Mouse (Mus musculus): Measurements from ENCODE around the gene Smc1a.
A peak's percentile ranks its signal among the peaks of the same experiment; 100 is the strongest.

Gene Smc1a

DNA sequence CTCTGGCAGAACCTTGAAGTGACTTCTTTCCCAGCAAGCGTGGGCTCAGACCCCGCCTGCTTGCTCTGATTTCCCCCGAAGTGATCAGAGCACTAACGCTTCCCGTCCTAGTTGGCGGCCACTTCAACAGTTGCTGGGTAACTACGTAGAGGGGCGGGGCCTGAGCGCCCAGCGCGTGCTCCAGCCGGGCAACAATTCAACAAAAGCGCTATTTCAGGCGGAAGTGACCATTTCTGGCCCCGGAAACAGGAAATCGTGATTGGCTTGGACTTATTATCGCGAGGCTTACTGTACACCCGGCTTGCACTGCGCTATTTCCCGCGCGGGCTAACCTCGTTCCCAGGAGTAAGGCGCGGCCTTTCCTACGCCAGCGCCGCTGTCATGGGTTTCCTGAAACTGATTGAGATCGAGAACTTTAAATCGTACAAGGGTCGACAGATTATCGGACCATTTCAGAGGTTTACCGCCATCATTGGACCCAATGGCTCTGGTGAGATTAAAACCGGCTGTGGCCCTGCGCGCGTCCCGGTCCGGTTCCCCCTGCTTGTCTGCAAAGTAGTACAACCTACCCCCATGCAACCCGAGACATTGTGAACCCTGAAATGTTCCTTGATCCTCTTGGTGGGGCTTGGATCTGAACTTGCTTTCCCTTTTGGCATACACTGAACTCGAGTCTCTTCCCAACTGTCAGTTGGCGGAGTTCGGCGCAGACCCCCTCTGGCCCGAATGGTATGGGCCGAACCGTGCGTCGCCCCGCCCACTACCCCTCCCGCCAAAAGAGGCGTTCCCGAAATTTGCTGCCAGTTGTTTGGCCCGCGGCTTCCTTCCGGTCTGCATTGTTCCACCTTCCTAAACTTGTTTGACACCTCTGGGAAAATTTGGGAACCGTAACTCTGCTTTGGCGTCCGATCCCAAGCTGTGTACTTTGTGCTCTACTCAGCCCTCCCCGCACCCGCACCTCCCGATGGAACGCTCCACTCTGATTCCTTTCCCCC lies at the start of gene Smc1a, which contains the start of gene Ribc1:
Gene Smc1a (plus strand): TSS at position 278 of the 995 bp plus-strand sequence.
Gene Ribc1 (minus strand): TSS at position 145 of the 995 bp plus-strand sequence.
- DNase-seq (ENCODE audit: low spot score in 2 of 2), result peak; percentile 94 to 95

- DNase-seq (ENCODE audit: low spot score in 2 of 2), result no peak
Measured at GRCm38 (mm10) chrX:151999006-151999710, 17.1 kb upstream of the Smc1a start.

DNA sequence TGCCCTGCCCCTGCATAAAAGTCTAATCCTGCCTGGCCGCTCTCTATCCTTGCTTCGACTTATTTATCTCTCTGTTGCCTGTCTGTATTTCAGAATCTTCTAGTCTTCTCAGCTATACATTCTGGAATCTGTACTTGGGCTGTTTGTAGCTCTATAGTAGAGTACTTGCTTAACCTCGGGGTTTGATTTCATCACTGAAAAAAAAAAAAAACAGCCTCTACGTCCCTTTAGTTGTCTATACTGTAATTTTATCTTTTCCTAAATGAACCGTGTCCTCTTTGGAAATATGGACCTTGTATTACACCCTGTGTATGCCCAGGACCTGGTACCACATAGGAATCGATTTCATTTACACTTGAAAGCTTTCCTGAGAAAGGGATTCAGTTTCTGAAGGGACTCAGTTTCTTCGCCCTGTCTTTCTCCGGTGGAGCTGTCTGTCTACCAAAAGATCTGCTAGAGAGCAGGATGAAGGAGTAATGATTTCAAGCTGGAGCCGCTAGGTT lies 15.0 kb upstream of the Smc1a start:
- no peak for DNase-seq (ENCODE audit: low spot score in 2 of 2)

DNA sequence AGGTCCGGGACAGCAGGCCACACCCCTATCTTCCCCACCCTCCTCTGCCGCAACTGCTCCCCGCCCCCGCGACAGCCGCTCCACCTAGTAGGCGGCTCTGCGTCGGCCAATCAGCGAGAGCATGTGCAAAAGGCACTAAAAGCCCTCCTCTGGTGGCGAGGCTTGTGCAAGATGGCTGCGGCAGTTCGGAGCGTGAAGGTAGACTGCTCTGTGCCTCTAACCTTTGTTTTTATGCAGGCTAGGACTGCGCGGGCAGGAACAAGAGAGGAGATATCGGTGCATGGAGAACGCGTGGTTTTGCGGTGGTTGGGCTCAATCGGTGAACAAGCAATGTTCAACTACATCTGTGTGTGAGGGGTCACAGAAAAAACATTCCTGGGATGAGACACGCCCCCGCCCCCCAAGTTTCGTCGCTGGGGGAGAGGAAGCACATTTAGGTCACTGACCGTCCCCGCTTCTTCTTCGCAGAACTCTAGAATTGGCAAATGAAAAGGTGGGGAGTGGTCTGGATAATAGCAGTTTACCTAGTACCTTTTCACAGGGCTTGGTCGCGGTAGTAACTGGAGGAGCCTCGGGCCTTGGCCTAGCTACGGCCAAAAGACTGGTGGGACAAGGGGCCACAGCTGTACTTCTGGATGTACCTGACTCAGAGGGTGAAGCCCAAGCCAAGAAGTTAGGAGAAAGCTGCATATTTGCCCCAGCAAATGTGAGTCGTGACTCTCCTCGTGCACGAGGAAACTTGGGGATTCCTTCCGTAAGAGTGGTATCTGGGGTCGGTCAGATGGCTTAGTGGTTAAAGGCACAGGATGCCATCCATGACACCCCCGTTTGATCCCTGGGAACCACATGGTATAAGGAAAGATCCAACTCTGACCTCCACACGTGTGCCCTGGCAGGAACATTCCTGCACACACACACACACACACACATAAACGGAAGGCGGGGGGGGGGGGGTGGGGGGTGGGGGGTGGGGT lies 14.2 kb upstream of the Smc1a start, which contains the start of gene Hsd17b10:
Gene Hsd17b10 (plus strand): TSS at position 109 of the 974 bp plus-strand sequence.
- peak; percentile 87 to 88 for DNase-seq (ENCODE audit: low spot score in 2 of 2)

GRCm38 (mm10) chrX:152002865-152003264 lies 13.4 kb upstream of the Smc1a start:
- DNase-seq (ENCODE audit: low spot score in 2 of 2), result no peak

GRCm38 (mm10) chrX:152007863-152008262 lies 8.4 kb upstream of the Smc1a start:
- no peak for DNase-seq (ENCODE audit: low spot score in 2 of 2)

DNA sequence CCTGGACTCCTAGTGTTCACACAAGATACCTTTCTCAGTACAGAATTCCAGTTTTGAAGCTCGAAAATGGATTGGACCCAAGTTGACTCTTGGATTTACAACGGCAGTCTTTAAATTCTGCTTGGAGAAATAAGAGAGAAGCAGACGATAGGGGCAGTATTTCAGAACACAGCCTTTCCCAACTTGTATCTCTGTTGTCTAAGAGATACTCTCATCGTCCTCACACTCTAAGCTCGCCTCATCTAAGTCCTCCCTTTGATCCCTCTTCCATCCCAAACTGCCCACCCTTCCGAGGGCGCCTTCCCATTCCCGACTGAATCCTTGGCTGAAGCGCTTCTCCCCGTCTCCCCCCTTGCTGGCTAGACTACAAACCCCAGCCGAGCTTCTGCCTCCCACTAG lies 477 bp upstream of the Smc1a start:
- DNase-seq (ENCODE audit: low spot score in 2 of 2), result no peak

GRCm38 (mm10) chrX:152017186-152017585 lies 958 bp downstream of the Smc1a start:
- DNase-seq (ENCODE audit: low spot score in 2 of 2), result no peak

GRCm38 (mm10) chrX:152019294-152019693 lies 3.1 kb downstream of the Smc1a start:
- no peak for DNase-seq (ENCODE audit: low spot score in 2 of 2)

DNA sequence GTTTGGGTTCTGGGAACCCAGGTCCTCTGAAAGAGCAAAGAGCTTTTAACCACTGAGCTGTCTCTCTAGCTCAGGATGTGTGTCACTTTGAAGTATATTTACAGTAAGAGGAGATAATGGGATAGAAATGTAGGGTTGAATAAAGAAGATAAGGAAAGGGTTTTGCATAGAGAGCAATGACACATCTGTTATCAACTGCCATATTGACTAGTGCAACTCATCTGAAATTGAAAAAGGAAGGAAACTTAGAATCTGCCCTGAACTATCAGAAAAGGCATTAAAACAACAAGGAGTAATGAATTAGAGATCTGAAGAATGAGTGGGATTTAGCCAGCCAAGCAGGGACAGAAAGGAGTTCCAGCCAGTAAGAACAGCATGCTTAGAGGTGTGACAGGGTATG lies 23.6 kb downstream of the Smc1a start:
- DNase-seq (ENCODE audit: low spot score in 2 of 2), result no peak

DNA sequence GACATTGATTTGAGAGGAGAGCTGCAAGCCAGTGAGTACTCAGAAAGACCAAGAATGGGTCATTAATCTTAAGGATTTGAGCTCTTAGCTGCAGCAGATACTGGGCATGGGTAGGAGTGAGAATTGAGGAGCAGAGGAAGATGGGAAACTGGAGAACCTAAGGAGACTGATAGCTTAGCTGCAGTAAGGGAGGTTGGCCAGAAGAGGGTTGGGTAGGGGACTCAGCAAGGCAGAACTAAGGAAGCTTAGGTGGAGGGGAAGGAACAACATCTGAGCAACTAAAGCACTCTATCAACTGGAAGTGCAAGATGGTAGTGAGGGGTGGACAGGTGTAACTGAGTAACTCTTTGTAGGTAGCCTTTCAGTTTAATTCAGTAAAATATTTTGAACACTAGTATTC lies 31.0 kb downstream of the Smc1a start:
- DNase-seq (ENCODE audit: low spot score in 2 of 2), result no peak

- DNase-seq (ENCODE audit: low spot score in 2 of 2), result no peak
Measured at GRCm38 (mm10) chrX:152052546-152052945, 36.3 kb downstream of the Smc1a start.

- DNase-seq (ENCODE audit: low spot score in 2 of 2), result no peak
Measured at GRCm38 (mm10) chrX:152054094-152054493, 37.9 kb downstream of the Smc1a start.

GRCm38 (mm10) chrX:152065674-152066073 lies 49.4 kb downstream of the Smc1a start:
- no peak for DNase-seq (ENCODE audit: low spot score in 2 of 2)

- no peak for DNase-seq (ENCODE audit: low spot score in 2 of 2)
Measured at GRCm38 (mm10) chrX:152067789-152068188, 51.6 kb downstream of the Smc1a start.

DNA sequence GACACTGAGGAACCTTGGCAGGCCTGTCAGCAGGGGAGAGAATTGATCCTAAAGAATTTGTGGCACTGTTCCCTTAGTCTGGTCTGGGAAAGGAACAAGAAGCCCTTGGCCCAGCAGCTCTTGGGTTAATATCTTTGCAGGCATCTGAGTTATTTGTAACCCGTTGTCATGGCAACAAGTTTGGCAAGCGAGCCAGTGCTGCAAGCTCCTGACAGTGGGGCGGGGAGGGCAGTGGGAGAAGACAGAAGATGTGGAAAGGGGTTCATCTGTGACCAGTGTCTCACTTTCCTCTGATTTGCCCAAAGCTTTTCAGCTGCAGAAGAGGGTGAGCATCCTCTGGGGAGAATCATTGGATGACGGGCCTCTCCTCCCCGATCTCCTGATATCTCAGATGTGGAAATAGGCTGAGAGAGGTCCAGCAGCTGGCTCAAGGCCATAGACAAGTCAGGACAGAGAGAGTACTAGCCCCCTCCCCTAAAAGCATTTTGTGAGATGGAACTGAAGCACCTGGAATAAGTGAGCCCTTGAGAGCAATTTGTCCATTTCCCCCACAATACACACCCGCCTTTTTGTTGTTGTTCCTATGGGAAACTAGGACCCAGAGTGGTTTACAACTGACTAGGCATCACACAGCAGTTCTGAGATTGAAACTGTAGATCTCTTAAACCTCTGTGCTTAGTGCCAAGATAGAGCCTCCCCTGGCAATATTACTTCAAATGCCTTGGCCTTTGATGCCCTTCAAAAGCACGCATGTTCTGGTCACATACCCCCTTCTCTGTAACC lies 73.8 kb downstream of the Smc1a start:
- DNase-seq (ENCODE audit: low spot score in 2 of 2), result peak; percentile 89 to 94

- DNase-seq (ENCODE audit: low spot score in 2 of 2), result no peak
Measured at GRCm38 (mm10) chrX:152097572-152097971, 81.3 kb downstream of the Smc1a start.

Data from right cerebral cortex, postnatal 10 days (tissue).